Mouse (Mus musculus) layer of hippocampus, adult 9-10 months (tissue): ENCODE results near the gene Sp2.

ENCODE experiments used
- DNase-seq: peaks from one replicate; pipeline ENCODE4 v3.0.0; 2022; ENCODE audit warnings: low spot score

The Sp2 gene

DNA sequence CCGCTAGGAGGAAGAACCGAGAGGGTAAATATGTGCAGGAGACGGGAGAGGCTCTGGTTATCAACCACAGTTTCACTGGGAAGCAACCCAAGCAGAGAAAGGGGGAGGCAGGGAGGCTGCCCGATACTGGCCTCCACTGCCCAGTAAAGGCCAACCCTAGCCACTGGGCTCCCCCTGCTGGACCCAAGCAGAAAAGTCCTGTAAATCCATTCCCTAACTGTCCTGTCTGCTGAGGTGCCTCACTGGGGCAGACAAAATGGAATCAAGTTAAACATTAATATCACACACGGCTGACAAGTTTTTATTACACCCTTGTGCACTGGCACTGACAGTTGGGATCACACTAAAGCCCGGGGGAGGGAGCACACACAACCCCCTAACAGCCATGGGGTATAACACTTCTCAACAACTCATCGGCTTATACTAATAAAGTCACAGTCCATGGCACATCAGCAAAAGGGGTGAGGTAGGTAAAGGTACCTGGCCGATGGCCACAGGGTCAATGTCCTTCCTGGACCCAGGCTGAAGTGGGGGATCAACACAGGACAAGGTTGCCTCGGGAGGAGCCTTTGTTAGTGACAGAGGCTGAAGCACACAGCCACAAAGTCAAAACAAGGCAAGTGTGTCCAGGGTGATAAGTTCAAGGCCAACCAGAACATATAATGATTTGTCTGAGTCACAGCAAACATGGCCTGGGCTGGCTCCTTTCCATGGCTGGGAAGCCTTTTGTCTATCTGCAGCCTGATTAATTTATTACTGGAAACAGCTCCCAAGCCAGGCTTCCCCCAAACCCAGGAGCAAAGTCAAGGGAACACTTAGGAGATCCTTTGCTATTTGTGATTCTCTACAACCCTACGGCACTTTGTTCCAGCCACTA, 45.0 kb downstream of the Sp2 start:
- no peak for DNase-seq

DNA sequence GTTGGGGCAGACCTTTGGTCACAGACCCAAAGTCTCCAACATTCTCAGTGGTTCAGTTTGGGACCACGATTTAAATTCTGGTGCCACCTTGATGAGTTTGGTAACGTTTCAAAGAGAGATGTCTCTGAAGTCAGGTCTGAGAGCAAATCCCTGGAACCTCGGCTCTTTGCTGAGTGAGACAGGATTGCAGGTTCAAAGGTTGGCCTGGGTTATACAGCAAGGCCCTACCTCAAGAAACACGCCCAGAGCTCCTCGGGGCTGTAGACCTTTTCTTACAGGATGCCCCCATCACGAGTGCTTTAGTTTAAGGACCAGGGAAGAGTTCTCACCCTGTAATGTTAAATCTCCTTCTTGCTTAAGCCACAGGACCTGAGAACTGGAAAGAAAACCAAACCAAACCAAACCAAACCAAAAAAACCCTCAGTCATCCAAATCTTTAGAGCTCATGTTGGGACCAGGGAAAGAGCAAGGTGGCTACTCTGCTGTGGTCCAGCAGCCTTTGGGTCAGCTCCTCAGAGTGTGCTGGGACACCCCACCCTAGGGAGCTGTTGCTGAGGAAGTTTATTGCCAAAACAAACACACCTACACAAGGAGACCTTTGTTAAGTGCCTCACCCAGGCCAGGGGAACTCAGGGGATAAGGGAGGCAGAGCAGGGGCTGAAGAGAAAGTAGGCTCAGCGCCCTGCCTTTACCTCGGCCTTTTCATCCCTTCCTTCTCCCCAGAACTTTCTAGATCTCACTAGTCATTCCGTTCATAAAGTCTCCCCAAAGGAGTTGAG, 46.7 kb downstream of the Sp2 start:
- DNase-seq, result no peak

DNA sequence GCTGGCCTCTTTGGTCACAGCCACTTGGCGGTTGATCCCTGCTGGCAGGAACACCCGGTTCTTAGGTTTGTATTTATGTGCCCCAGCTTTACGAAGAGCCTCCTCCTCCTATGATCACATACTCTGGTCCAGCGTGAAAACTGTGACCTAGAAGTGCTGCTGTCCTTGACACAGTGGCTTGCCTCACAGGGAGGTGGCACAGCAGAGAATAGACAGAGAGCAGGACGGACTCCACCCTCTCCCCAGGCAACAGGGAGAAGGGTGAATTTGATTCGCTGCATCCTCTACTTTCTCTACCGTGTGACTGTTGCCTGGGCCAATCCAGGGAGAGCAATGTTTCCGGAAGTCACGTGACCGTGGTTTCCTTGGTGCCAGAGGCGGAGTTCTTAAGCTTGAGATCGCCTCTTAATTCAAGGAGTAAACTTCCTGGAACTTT, 47.8 kb downstream of the Sp2 start:
- DNase-seq, result no peak

DNA sequence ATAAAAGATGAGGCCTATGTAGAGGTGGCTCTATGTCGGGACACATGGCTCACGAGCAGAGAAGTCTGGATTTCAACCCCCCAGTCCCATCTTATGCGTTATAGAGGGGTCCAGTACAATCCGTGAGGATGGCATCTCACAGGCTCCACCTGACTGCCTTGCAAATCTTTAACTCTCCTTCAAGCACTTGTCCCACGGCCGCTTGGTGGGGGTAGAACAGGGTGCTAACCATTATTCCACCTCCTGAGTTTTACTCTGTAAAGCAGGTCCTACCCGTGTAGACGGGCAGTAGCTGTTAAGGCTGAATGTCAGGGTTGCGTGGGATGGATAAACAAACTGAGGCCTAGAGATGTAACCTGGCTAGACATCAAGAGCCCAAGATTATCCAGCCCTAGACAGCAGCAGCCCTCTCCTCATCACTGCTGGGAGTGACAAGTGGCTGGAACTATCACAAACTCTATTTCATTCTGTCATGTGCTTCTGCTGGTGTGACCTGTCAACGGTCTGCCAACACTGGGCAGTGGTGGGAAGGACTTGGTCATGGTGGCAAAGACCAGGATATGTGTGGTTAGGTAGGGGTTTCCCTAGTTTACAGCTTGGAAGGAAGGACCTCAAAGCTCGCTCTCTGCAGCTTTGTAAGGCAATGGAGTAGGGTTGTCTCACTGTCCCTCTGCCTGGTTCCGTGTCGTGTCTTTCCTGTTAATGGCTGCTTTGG, 49.0 kb downstream of the Sp2 start:
- DNase-seq, result no peak

DNA sequence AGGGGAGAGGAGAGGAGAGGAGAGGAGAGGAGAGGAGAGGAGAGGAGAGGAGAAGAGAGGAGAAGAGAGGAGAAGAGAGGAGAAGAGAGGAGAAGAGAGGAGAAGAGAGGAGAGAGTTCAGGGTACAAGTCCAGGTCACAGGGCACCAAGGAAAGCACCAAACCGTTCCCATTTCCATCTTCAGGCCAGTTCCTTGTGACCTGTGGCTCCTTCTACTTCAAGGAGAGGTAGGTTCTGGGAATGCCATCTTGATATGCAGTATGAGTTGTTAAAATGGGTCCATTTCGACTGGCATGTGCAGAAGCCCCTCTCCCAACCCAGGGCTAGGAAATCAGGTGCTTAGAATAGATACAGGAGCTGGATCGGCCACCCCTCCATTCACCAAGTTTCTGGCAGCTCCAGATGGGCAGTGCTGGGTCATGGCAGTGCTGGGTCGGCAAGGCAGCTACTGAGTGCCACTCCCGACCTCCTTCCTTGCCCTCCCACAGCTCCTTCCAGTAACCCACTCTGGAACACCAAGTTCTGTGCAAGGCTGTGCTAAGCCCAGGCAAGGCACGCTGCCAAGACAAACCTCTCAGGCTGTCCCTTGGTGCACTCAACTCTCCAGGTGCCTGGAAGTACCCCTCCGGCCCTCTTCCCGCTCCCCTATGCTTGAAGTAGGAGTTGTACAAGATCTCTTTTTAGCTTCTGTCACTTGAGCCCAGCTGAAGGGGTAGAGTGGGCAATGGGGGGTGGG, 51.3 kb downstream of the Sp2 start:
- no peak for DNase-seq

DNA sequence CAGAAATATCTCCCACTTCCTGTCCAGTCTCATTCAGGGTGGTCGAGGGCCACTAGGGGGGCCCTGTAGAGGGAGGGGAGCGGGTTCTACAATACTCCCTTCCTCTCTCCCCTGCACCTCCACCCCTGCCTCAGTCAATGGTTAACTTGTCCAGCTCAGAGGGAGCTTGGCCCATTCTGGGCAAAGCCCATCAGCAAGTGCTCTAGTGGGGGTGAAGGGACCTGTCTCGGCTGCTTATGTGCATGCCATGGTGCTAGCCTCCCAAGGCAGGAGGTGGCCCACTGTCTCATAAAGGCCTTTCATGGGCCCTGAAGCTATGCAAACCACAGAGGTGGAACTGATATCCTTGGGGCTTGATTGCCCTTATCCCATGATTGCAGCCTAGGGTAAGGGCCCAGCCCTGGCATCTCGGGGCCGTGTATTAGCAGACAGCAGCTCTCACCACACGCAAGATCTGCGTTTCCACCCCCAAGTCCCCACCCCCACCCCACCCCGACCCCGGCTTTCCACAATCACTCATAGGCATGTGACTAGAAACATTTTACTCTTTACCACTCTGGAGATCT, 52.9 kb downstream of the Sp2 start:
- no peak for DNase-seq

DNA sequence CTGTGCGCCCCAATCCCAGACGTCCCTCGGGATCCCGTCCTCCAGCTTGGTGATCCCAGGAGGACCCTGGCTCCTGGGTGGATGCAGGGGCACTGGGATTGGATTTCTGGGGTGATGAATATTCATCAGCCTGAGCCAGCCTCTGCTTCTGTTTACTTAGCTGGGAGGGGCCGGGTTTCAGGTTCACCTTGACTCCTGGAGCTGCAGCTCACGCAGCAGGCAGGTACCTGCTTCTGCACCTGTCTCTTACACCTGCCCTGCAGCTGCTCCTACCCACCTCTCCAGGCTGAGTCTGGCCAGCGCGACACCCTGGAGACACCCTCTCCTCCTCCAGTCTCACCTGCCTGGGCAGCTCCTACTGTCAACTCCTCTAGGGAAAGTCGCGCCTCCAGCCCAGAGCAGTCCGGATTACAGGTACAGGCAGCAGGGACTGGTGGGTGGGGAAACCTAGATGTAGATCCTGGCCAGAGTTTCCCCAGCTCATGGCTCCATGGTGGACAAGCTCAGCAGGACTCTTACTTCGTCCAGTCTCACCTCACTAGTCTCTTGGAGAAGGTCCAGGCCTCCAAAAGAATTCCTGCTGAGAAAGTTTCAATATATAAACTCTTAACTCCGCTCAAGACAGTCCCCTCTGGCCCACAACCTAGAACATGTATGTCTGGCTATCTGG, 53.5 kb downstream of the Sp2 start:
- DNase-seq, result no peak

DNA sequence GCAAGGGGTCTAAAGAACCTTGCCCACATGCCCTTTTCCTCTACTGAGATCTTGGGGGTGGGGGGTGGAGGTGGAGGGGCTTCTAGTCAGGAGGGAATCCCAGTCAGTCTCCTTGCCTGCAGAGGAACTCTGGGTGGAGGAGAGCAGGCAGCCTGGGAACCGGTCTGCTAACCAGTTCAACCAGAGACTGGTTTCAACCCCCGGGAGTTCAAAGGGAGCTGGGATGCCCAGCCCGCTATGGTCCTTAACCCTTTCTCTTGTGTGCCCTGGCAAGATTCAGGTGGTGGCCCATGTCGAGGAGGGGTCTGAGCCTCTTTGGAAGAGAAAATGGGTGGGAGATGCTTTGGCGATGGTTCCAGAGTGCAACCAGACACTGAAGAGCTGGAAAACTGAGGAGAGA, 54.1 kb downstream of the Sp2 start:
- no peak for DNase-seq

DNA sequence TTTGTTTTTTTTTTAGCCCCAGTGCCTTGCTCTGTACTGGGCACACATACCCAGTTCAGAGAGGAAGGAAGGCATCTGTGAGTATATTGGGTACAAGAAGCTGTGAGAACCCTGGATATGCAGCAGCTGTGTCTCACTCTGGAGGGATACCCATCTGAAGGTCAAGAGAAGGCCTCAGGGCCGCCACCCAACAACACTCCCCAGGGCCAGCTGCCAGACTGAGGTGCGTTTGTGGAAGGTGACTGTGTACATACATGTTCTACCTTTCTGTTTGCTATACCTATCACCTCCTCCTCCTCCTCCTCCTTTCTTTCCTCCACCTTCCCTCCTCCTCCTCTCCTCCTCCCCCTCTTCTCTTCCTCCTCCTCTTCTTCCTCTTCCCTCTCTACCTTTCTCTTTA, 54.7 kb downstream of the Sp2 start, which contains the start of gene Prr15l:
Gene Prr15l (plus strand): TSS at position 17 of the 400 bp plus-strand sequence.
- no peak for DNase-seq

DNA sequence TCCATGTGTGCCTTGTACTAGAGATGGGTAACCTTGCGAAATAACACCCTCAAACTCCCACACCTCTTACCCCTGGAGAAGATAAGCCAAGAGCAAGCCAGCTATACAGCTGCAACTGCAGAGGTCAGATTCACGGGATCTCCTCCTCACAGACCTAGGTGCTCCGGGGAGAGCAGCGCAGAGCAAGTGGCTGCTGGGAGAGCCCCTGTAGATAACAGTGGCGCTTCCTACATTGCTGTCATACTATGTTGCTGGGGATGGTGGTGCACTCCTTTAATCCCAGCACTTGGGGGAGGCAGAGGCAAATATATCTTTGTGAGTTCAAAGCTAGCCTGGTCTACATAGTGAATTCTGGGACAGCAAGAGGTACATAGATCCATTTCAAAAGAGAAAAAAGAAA, 56.2 kb downstream of the Sp2 start:
- DNase-seq, result no peak

DNA sequence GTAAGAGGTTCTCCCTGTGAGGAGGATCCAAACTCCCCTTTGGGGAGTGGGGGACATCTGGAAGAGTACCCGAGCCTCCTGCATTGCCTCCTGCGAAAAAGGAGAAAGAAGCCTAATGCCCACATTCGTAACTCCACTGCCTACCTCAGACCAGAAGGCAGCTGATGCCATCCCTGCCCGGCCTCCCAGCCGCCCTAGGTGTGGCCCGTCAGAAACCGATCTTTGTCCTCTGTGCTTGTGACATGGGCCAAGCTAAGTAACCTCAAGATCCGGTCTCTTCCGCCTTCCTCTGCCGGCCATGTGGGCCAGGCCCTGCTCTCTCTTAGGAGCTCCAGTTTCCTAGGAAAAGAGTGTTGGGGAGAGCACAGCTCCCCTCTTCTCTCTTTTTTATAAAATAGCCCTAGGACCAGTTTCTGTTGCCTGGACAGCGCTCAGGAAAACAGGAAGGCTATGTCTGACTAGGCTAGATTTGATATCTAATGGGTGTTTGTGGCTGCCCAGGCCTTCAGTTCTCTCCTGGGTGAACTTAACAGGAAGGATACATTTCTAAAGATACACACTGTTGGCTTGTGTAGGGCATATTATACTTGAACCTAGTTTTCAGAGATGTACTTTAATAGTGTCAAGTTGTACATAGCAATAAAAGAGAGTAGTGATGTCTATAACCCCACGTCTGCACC, 57.1 kb downstream of the Sp2 start:
- DNase-seq, result no peak

DNA sequence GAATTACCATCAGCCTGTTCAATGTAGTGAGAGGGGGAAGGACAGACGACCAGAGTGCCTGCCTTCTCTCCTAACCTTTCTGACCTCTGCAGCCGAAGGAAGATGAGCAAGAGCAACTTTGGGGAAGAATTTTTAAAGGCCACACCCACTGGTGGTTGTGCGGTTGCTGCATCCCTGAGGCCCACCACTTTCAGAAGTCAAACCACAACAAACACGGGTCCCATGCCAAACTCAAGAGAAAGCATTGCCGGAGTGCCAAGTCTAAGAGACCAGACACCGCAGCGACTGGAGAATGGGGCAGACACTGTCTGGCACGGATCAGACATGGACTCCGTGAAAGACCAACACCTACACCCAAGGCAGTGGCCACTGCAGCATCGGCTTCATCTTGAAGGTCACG, 57.9 kb downstream of the Sp2 start:
- DNase-seq, result no peak

DNA sequence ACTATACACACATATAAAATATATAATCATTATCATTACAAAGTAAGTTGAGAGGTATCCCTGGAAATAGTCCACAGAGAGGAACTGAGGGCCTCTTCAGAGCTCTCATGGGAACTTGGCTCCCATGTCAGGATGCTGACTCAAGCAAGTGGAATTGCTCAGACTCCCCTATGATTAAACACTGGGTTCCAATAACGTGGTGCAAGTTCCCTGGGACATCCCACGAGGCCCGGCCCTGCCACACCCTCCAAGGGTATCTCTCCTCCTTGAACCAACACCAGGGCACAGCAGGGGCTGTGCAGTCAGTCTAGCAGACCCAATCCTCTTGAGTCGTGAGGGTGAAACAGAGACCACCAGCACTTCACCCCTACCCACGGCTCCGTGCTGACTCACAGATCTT, 63.8 kb downstream of the Sp2 start:
- no peak for DNase-seq

DNA sequence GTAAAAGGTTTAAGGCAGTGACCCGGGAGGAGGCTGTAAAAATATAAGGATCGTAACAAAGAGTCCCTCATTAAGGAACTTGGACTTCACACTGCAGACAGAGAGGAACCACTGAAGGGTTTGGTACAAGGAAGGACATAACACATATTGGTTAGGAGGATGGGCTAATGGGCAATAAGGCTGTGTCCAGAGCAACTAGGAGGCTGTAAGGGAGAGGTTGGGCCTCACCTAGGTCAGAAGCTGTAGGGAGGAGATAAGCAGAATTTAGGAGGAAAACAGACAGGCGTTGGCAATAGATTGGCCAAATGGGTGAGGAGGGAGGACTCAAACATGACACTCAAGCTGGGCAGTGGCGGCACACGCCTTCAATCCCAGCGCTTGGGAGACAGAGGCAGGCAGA, 65.3 kb downstream of the Sp2 start:
- no peak for DNase-seq

DNA sequence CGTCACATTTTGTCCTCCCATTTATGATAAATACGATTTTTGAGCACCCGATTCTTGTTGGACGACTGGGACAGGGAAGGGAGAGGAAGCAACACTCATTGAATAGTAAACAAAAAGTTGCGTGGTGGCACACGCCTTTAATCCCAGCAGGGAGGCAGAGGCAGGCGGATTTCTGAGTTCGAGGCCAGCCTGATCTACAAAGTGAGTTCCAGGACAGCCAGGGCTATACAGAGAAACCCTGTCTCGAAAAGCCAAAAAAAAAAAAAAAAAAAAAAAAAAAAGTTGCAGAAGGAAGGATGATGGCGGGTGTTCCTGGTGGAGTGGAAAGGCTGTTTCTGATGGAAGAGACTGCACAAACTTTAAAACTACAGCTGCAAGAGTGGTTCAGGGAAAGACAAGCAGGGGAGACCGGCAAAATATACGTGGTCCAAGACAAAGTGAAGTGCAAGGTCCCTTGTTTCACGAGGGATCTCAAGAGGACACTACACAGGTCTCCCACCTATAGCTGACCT, 65.8 kb downstream of the Sp2 start:
- no peak for DNase-seq

DNA sequence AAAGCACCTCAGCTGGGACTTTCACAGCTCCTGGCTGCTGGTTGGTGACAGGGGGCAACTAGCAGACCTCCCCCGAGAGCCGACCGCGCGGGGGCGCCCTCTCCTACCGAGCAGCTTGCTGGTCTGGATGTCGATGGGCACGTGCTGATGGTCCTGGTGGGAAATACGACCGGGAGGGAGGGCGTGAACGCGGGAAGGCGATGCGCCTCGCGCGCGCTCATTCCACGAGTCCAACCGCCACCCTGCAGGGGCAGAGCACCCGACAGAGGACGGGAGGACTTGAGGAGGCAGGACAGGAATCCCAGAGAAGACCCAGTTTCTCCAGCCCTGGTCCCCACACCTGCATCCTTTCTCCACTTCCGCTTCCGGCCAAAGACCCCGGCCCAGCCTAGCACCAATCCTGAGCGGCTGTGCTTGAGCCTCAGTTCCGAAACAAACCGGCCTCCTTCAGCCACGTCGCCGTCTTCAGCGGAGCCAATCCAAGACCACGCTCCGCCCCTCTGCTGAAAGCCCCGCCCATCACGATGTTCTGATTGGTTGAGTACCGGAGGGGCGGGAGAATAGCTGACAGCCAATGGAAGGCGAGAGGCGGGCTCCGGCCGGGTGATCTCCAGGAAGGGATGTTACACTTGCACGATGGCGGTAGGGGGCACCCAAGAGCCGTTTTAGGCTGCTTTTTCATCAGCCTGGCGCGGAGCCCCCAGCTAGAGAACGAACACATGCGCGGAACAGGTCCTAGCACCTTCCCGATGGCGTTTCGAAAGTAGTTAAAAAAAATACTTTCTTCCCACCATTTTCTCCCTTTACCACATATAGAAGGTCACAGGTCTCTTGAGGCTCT, 66.5 kb downstream of the Sp2 start, which contains the start of gene Cdk5rap3:
Gene Cdk5rap3 (minus strand): TSS at position 453 of the 841 bp plus-strand sequence.
- DNase-seq, result peak; percentile 99

DNA sequence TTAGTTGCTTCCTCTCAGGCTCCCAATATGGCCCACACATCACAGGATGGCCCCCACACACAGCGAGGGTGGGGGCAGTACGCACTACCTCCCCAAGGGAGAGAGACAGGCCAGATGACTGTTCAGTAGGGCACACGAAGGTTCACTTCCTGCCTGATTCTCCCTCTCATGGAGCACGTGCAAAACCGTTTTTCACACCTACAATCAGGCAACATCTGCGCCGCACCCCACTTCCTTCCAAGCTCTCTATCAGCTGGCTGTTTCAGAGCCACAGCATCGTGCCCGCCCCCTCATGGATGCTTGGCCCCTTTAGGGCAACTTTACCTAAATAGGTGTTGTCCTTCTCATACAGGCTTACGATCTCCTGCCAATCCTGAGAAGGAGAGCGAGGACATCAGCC, 70.1 kb downstream of the Sp2 start:
- no peak for DNase-seq

DNA sequence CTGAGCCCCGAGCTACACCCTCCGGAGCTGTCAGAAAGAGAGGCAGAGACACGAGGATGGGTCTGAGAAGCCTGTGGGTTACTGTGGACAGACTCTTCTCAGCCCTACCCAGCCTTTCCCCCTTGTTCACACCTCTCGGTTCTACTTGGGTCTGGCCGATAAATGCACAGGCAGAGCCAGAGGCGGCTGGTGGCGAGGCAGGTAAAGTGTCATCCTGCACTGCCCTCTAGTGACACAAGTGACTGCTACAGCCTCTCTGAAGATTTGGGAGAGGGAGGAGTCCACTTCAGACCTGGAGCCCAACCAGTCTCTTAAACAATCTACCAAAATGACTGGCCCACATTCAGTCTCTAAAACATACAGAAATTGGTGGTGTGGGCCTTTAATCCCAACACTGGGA, 72.8 kb downstream of the Sp2 start:
- DNase-seq, result peak; percentile 80

DNA sequence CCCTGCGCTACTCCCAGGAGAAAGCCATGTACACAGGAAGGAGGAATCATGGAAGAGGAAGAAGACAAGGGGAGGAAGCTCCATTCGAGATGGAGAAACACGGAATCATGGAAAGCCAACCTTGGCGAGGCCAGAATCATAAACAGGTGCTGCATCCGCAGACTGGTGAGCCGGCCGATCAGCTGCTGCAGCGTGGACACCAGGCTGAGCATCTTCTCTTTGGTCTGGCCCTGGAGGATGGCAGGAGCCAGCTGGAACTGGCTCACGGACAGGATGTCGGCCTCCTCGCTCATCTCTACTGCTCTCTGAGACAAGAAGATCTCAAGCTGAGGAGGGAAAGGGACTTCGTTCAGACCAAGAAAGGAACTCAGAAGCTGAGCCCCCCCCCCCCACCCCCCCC, 74.2 kb downstream of the Sp2 start:
- no peak for DNase-seq
